Mouse (Mus musculus) c-Kit-negative CD71-positive TER-119-positive erythroid progenitor cells, embryonic 14.5 days (primary cell): ENCODE measurements around the gene Tm4sf19.

Experiments
- DNase-seq: peaks from one replicate; pipeline ENCODE4 v3.0.0-alpha.2; 2013; ENCODE audit warnings: low read depth, low spot score

Gene Tm4sf19

DNA sequence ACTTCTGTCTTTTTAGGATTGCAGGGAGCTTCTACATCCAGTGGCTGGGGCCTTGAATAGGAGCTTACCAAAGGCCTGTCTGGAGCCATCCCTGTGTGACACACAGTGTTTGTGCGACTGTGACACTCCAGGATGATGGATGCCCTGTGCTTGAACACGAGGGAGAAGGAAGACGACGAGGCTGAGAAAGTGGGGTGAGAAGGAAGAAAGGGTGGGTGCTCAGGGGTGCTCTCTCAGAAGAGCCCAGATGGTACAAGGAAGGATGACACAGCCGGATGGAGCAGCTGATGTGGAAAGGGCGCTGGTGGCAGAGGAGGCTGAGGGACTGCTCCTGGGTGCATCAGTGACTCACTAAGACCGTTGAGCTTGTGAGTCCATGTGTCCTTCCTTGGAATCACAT, at the start of gene Tm4sf19:
Tm4sf19 (plus strand) TSS at position 240 of the 400 bp plus-strand sequence.
- DNase-seq = no peak

- DNase-seq = no peak
These were observed 49.5 kb upstream of the Tm4sf19 start for GRCm38 (mm10) chr16:32350776-32351175.

GRCm38 (mm10) chr16:32363530-32363929, 36.8 kb upstream of the Tm4sf19 start:
- no peak for DNase-seq

- no peak for DNase-seq
These were observed 29.0 kb upstream of the Tm4sf19 start for GRCm38 (mm10) chr16:32371351-32371750.

DNA sequence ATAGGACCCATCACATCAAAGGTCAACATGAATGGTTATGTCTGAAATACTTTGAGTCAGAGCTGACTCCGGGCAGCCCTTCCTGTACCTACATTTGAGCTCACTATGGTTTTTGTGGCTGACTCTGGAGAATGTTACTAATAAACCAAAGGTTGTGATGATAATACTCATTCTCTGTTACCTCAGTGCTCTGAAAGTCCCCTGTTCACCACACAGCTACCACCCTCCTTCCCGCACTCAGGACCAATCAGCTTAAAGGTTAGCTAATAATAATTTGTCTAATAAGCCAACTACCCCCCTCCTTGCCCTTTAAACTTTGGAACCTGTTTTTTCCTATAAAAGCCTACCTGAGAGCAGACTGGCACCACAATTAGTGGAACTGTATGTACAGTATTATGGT, 20.7 kb upstream of the Tm4sf19 start:
- DNase-seq = no peak

DNA sequence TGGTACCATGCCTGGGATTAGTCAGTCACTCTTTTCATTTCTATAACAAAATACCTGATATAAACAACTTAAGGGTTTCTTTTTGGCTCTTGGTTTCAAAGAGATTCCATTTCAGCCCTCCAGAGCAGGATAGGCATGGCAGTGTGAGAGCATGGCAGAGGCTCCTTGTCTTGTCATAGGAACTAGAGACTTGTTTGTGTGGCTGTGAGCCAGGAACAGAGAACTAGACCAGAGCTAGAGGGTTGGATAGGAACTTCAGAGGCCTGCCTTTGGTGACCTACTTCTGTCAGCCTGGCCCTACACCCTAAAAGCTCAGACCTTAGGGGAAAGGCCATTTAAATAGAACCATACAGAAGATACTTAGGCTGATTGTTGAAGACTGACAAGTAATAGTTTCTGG, 17.4 kb upstream of the Tm4sf19 start:
- DNase-seq = no peak

GRCm38 (mm10) chr16:32384885-32385284, 15.4 kb upstream of the Tm4sf19 start:
- DNase-seq = no peak

DNA sequence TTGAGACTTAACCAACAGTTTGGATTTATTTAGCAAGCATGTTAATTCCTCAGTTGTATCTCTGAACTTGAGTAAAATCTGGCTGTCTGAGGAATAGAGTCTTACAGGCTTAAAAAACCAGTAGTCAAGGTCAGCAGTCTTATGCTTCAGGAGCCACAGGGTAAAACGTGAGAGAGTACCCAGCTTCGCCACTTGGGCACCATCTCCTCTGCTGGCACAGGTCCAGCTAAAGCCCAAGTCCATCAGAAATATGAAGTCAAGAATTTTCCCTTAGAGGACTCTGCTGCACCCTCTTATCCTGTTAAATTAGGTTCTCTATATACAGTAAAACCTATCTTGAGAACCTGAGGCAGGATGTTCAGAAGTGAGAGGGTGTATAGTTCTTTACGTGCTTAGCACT, 13.5 kb upstream of the Tm4sf19 start:
- DNase-seq = no peak

- no peak for DNase-seq
These were observed 11.3 kb upstream of the Tm4sf19 start for GRCm38 (mm10) chr16:32389049-32389448.

DNA sequence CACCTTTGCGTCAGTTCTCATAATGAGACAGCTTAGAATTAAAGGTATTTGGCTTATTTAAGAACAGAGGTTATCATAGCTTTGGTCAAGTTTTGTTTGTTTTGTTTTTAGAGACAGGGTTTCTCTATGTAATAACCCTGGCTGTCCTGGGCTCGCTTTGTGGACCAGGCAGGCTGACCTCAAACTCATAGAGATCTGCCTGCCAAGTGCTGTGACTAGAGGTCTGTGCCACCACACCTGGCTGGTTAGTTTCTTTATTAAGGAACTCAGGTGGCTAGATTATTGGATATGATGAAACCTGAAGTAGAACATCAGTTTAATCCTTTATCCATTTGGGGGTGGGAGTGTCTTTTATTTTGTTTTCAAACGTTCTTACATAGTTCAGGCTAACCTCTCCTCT, 10.5 kb upstream of the Tm4sf19 start:
- DNase-seq = no peak

GRCm38 (mm10) chr16:32390882-32391281, 9.4 kb upstream of the Tm4sf19 start:
- no peak for DNase-seq

- no peak for DNase-seq
These were observed 4.4 kb upstream of the Tm4sf19 start for GRCm38 (mm10) chr16:32395679-32396540.

DNA sequence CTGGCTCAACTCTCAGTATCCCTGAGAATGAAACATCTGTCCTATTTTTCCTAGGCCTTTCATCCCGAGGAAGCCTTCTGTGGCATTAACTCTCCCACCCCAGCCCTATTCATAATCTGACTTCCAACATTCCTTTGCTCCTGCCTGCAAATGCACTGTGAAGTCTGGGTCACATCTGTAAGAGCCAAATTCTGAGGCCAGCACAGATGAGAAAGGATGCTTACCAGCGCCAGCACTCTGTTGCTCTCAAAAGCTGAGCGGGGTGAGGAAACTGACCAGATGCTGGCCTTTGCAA, 3.8 kb upstream of the Tm4sf19 start:
- DNase-seq = no peak

DNA sequence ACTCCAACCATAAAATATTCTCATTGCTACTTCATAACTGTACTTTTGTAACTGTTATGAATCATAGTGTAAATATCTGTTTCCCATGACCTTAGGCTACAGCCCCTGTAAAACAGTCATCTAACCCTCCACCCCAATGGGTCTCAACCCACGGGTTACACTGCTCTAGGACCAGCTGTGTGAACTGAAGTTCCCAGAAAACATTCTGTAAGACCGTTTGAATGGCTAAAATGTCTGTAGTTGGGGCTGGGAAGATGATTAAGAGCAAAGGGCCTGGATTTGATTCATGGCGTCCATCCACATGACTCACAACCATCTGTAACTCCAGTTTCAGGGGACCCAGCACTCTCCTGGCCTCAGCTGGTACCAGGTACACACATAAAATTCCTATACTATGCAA, 2.1 kb upstream of the Tm4sf19 start:
- no peak for DNase-seq

- DNase-seq = no peak
These were observed 1.1 kb downstream of the Tm4sf19 start for GRCm38 (mm10) chr16:32401335-32401965.

- DNase-seq = no peak
These were observed 2.5 kb downstream of the Tm4sf19 start for GRCm38 (mm10) chr16:32402818-32403217.

DNA sequence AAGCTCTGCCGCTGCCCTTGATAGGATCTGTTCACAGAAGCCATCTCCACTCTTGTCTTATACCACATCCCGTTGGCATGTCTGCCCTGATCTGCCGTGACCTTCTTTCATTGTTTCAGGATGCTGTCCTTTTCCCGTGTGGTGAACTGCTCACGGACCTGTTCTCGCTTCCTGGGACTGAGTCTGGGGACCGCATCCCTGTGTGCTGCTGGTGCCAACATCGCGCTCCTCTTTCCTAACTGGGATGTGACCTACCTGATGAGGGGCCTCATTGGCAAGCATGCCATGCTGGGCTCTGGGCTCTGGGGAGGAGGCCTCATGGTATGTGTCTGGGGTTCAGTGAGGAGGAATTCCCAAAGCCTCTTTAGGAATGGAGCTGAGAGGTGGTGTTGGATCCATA, 5.4 kb downstream of the Tm4sf19 start:
- no peak for DNase-seq

- DNase-seq = no peak
These were observed 6.4 kb downstream of the Tm4sf19 start for GRCm38 (mm10) chr16:32406671-32407070.

DNA sequence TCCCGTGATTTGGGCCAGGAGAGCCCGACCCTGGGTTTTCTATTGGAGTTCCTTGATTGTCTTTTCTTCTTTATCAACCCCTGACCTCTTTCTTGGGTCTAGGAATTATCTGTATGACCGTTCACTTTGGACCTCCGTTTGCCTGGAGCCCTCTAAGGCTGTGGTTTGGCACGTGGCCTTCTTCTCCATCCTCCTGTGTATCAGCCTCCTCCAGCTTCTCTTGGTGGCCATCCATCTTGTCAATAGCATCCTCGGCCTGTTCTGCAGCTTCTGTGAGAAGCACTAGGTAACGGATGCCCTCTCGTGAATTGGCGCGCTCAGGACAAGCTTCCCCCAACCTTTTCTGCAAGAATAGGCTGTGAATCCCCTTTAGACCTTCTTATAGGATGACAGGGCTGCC, 7.4 kb downstream of the Tm4sf19 start:
- DNase-seq = no peak

DNA sequence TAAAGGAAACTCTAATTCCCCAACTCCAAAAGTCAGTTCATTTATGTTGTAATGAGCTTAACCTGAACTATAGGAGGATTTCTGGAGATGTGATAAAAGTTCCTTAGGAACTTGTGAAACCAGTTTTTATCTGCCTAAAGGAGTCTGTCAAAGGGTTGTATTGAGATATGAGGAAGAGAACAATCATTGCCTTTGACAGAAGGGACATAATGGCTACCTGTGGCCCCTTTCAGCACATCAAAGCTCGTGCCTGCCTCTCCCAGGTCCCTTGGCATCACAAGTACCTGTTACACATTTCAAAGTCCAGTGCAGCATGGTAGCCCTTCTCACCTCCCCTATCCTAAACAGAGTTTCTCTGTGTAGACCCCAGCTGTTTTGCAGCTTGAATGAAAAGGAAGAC, 17.2 kb downstream of the Tm4sf19 start:
- no peak for DNase-seq

DNA sequence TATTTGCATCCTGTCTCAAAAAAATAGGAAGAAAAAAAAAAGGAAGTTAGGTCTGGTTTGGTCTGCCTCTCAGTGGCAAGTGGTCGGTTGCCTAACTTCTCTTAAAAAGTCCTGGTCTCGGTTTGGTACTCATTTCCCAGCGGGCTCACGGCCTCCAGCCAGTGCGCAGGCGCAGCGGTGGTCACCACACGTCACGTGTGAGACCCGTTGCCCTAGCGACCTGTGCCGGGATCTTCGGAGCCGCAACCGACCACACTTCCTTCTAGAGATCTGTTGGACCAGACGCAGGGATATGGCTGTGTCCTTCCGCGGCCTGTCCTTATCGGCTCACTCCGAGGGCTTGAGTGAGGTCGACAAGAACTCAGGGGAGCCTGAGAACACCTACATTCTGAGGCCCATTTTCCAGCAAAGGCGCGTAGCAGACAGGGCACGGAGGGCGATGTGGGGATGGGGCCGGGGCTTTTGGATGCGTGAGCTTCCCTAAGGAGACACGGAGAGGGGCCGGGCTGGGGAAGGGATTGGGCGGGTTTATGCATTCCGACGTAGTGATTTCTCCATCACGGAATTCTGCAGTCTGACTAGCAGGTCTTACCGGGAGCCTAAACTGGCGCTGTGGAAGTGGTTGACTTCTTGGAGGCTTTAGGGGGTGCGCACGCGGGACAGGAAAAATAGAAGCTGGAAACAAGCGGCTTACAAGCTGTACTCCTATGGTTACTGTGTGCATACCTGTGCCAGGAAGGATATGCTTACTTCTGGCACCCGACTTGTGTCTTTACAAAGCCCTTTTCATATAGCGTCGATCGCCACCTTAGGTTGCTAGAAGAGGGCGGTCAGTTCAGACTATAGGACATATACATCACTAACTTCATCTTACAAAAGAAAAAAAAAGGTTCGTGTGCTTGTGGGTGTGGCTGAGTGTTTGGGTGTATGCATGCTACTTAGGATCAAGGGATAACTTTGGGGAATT, 19.5 kb downstream of the Tm4sf19 start, which contains the start of gene Tctex1d2:
Tctex1d2 (plus strand) TSS at position 186 of the 967 bp plus-strand sequence.
- peak; percentile 65 for DNase-seq

GRCm38 (mm10) chr16:32427506-32427905, 27.2 kb downstream of the Tm4sf19 start:
- no peak for DNase-seq
